Mouse (Mus musculus) kidney, postnatal 0 days (tissue): ENCODE results near the gene Gm266. TPM values are rescaled to one million over a fixed set of nuclear protein-coding genes. Genes with fewer than 3 reads are reported as not detected.

Experiments used
- ATAC-seq: fragments of 200-750 bp; cut with Nextera tagmentation; replicated peaks from 2 replicates; pipeline ENCODE4 v1.8.0; 2017; ENCODE audit warnings: low read depth, moderate number of reproducible peaks, moderate TSS enrichment, moderate library complexity; ENCODE audit not compliant: low FRiP score
- DNase-seq: peaks from one replicate; pipeline ENCODE4 v3.0.0-alpha.2; 2016; ENCODE audit warnings: low spot score
- H3K27ac ChIP-seq: fragments of 300-500 bp; sonication (generic); 2 replicates; pipeline ENCODE4 v1.5.1; 2014; ENCODE audit warnings: mild to moderate bottlenecking
- H3K27me3 ChIP-seq: fragments of 300-500 bp; sonication (generic); 2 replicates; pipeline ENCODE4 v1.6.1; 2014; ENCODE audit warnings: low read length, mixed read lengths; ENCODE audit not compliant: insufficient read depth
- H3K36me3 ChIP-seq: fragments of 300-500 bp; sonication (generic); 2 replicates; pipeline ENCODE4 v1.6.1; 2014; ENCODE audit warnings: low read length, mixed read lengths; ENCODE audit not compliant: insufficient read depth
- H3K4me1 ChIP-seq: fragments of 300-500 bp; sonication (generic); replicated peaks from 2 replicates; pipeline ENCODE4 v1.6.1; 2014; ENCODE audit warnings: antibody characterized with exemption, low read length, mixed read lengths; ENCODE audit not compliant: insufficient read depth
- H3K4me2 ChIP-seq: fragments of 300-500 bp; sonication (generic); 2 replicates; pipeline ENCODE4 v1.6.1; 2014; ENCODE audit warnings: mild to moderate bottlenecking, low read length, moderate library complexity, mixed read lengths
- H3K4me3 ChIP-seq: fragments of 300-500 bp; sonication (generic); replicated peaks from 2 replicates; pipeline ENCODE4 v1.5.1; 2014; ENCODE audit warnings: low read depth, low read length
- H3K9ac ChIP-seq: fragments of 300-500 bp; sonication (generic); 2 replicates; pipeline ENCODE4 v1.6.1; 2014; ENCODE audit warnings: low read depth, low read length
- H3K9me3 ChIP-seq: fragments of 300-500 bp; sonication (generic); replicated peaks from 2 replicates; pipeline ENCODE4 v1.6.1; 2016; ENCODE audit warnings: low read length, inconsistent platforms, mixed read lengths
- CTCF ChIP-seq: IDR thresholded peaks from 2 replicates; pipeline ENCODE4 v1.5.1; 2016; ENCODE audit warnings: antibody characterized with exemption, low read depth, mild to moderate bottlenecking, moderate library complexity
- WGBS: fragments of 180-500 bp; shearing (Covaris S2); extraction: QIAGEN DNeasy Blood & Tissue Kit; methylation state at CpG from one replicate; pipeline ENCODE4 v1.1.7; 2014; 5-methylcytosine and 5-hydroxymethylcytosine counted together
- polyA plus RNA-seq: library from polyadenylated mRNA; unstranded; fragments of >200 nt; fragmentation: Nextera tagmentation; extraction: Ambion mirVana; gene quantifications from 2 replicates; pipeline ENCODE4 v1.2.1, GENCODE M21; 2015

Gene Gm266
- polyA plus RNA-seq, 1 experiment from 2014 or later, result 109 TPM

GRCm38 (mm10) chr12:111474893-111475643 is 10.6 kb downstream of the Gm266 start:
- no peaks in the 10 kb centered on the region for H3K27me3 ChIP-seq
- peak; percentile 53; the same call in 1 of the 2 replicates for TF ChIP-seq CTCF
- H3K36me3 ChIP-seq, result no peaks in the 10 kb centered on the region
- no peak overlapping the region for H3K4me3 ChIP-seq
- ATAC-seq (peak; percentile 60), DNase-seq (peak; percentile 72)
- H3K27ac ChIP-seq, result peak overlapping the region; percentile 51; the same call in 1 of the 2 replicates
- H3K4me2 ChIP-seq, result no peak overlapping the region
- peaks cover 9% of the 10 kb centered on the region; the same call in 1 of the 2 replicates for H3K4me1 ChIP-seq
- no peaks in the 10 kb centered on the region for H3K9me3 ChIP-seq
- 40% methylated on average over 8 of the region's 8 CpGs for WGBS
- no peak overlapping the region for H3K9ac ChIP-seq

GRCm38 (mm10) chr12:111474384-111474783 is 11.2 kb downstream of the Gm266 start:
- H3K4me3 ChIP-seq, result no peak overlapping the region
- WGBS, result 94% methylated on average over 3 of the region's 3 CpGs
- no peak for DNase-seq
- ATAC-seq, result no peak
- H3K27me3 ChIP-seq, result no peaks in the 10 kb centered on the region
- H3K9me3 ChIP-seq, result no peaks in the 10 kb centered on the region
- no peak overlapping the region for H3K9ac ChIP-seq
- no peak for TF ChIP-seq CTCF
- no peak overlapping the region for H3K4me2 ChIP-seq
- H3K27ac ChIP-seq, result no peak overlapping the region; the same call in 1 of the 2 replicates
- peaks cover 9% of the 10 kb centered on the region; the same call in 1 of the 2 replicates for H3K4me1 ChIP-seq
- H3K36me3 ChIP-seq, result no peaks in the 10 kb centered on the region

- Histone ChIP-seq H3K36me3 (no peaks in the 10 kb centered on the region), H3K4me3 (no peak overlapping the region), H3K4me1 (peaks cover 9% of the 10 kb centered on the region; the same call in 1 of the 2 replicates), H3K27ac (no peak overlapping the region), H3K9me3 (no peaks in the 10 kb centered on the region), H3K9ac (no peak overlapping the region), H3K27me3 (no peaks in the 10 kb centered on the region), H3K4me2 (no peak overlapping the region)
- no peak for TF ChIP-seq CTCF
- 52% methylated on average over 5 of the region's 5 CpGs for WGBS
- ATAC-seq (no peak), DNase-seq (no peak)
Observed at GRCm38 (mm10) chr12:111472886-111473285, 12.7 kb downstream of the Gm266 start.

- no peak overlapping the region for H3K9ac ChIP-seq
- WGBS, result 82% methylated on average over 3 of the region's 3 CpGs
- TF ChIP-seq CTCF, result no peak
- no peak overlapping the region for H3K27ac ChIP-seq
- no peak overlapping the region for H3K4me2 ChIP-seq
- no peak for ATAC-seq
- no peaks in the 10 kb centered on the region for H3K36me3 ChIP-seq
- H3K9me3 ChIP-seq, result no peaks in the 10 kb centered on the region
- no peaks in the 10 kb centered on the region for H3K27me3 ChIP-seq
- H3K4me1 ChIP-seq, result peaks cover 9% of the 10 kb centered on the region; the same call in 1 of the 2 replicates
- H3K4me3 ChIP-seq, result no peak overlapping the region
- no peak for DNase-seq
Observed at GRCm38 (mm10) chr12:111471721-111472120, 13.9 kb downstream of the Gm266 start.

GRCm38 (mm10) chr12:111471119-111471518 is 14.5 kb downstream of the Gm266 start:
- no peak overlapping the region for H3K4me3 ChIP-seq
- no peak overlapping the region for H3K4me2 ChIP-seq
- H3K9me3 ChIP-seq, result no peaks in the 10 kb centered on the region
- H3K27ac ChIP-seq, result no peak overlapping the region
- peaks cover 9% of the 10 kb centered on the region; the same call in 1 of the 2 replicates for H3K4me1 ChIP-seq
- no peak for TF ChIP-seq CTCF
- WGBS, result 68% methylated on average over 1 of the region's 1 CpGs
- DNase-seq, result no peak
- no peaks in the 10 kb centered on the region for H3K27me3 ChIP-seq
- ATAC-seq, result no peak
- H3K36me3 ChIP-seq, result no peaks in the 10 kb centered on the region
- no peak overlapping the region for H3K9ac ChIP-seq

- Histone ChIP-seq H3K4me2 (no peak overlapping the region), H3K9ac (no peak overlapping the region), H3K4me3 (no peak overlapping the region), H3K9me3 (no peaks in the 10 kb centered on the region), H3K27ac (no peak overlapping the region), H3K27me3 (no peaks in the 10 kb centered on the region), H3K36me3 (no peaks in the 10 kb centered on the region), H3K4me1 (peaks cover 4% of the 10 kb centered on the region; the same call in 1 of the 2 replicates)
- 5% methylated on average over 8 of the region's 8 CpGs for WGBS
- TF ChIP-seq CTCF, result peak; percentile 92
- DNase-seq (peak; percentile 94), ATAC-seq (no peak; the same call in 1 of the 2 replicates)
Observed at GRCm38 (mm10) chr12:111469507-111469906, 16.1 kb downstream of the Gm266 start.
